Mouse (Mus musculus) T-cell, adult 66 days (primary cell): ENCODE results near the gene Rcbtb1. TPM values are rescaled to one million over a fixed set of nuclear protein-coding genes. Genes with fewer than 3 reads are reported as not detected.

Experiments used
- total RNA-seq, 2 experiments: library from RNA; stranded (reverse); gene quantifications; 3 replicates in 1 of 2; 4 replicates in 1 of 2; pipeline ENCODE4 v1.2.4; 2023

Rcbtb1 gene
- 10 to 100 TPM; 95.2 to 96.2 TPM for total RNA-seq

DNA sequence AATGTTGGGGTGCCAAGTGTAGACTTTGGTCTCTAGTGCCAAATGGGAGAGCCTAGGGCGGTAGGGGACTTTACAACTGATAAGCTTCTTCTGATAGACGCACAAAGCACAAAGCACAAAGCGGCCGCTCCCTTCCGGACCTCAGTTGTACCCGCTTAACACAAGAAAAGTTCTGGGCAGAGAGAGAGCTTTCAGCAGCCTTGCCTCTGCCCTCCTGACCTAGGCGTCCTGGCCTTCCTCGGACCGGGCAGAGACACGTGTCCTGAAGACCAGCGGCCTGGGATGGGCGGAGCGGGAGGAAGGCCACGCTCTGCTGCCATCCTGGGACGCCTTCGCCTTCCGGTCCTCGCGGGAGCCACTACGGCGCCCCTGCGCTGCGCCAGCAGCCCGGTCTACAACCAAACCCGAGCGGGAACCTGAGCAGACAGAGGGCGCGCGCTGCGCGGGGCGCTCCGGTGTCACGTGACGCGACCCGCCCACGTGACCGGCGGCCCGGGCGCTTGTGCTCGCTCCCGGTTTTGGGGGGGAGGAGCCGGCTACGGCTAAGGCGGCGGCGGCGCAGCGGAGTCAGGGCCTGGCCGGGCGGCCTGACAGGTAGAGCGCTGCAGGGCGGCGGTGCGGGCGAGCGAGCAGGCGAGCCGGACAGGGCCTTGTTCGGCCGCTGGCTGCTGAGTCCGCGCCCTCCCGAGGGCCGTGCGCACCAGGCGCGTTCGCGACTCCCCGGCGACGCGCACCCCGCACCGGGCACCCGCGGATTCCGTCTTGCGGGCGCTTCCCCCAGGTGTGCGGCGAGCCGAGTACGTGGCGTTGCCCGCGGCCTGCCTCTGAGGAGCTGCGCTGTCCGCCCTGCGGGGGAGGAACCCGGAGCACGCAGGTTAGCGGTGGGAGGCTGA, at the start of gene Rcbtb1:
TSS of gene Rcbtb1 (plus strand) at position 499 of the 893 bp plus-strand sequence.

GRCm38 (mm10) chr14:59178649-59179048, 22.4 kb upstream of the Rcbtb1 start, which contains the start of gene Gm5142:
TSS of gene Gm5142 (minus strand) at chr14:59178749.

GRCm38 (mm10) chr14:59260056-59260455, 59.0 kb downstream of the Rcbtb1 start, which contains the start of gene Gm6904:
TSS of gene Gm6904 (minus strand) at chr14:59260216.

Other genes with a start within 250 kb of the Rcbtb1 start
- gene 1700129C05Rik, start 58.3 kb upstream of the Rcbtb1 start, total RNA-seq: not detected
- not detected for gene Gm5142, start 22.5 kb upstream of the Rcbtb1 start, total RNA-seq
- gene Gm6904, start 59.0 kb downstream of the Rcbtb1 start, total RNA-seq: 1 to 10 TPM; 4.9 to 9.4 TPM
- 1 to 10 TPM; 5.6 to 7.0 TPM for gene Phf11a, start 96.3 kb downstream of the Rcbtb1 start, total RNA-seq
- 10 to 100 TPM; 35.7 to 46.0 TPM for gene Phf11b, start 140.1 kb downstream of the Rcbtb1 start, total RNA-seq
- gene Phf11d, start 164.3 kb downstream of the Rcbtb1 start, total RNA-seq: 10 to 100 TPM; 12.6 to 13.3 TPM
- gene Phf11c, start 194.2 kb downstream of the Rcbtb1 start, total RNA-seq: 10 to 100 TPM; 17.4 to 21.0 TPM
- 10 to 100 TPM; 39.9 to 49.5 TPM for gene Setdb2, start 239.7 kb downstream of the Rcbtb1 start, total RNA-seq
- gene Cab39l, start 239.8 kb downstream of the Rcbtb1 start, total RNA-seq: 10 to 100 TPM; 27.3 to 35.5 TPM